10 mouse cellular contexts compared by ENCODE assay signal in the genomic region with DNA sequence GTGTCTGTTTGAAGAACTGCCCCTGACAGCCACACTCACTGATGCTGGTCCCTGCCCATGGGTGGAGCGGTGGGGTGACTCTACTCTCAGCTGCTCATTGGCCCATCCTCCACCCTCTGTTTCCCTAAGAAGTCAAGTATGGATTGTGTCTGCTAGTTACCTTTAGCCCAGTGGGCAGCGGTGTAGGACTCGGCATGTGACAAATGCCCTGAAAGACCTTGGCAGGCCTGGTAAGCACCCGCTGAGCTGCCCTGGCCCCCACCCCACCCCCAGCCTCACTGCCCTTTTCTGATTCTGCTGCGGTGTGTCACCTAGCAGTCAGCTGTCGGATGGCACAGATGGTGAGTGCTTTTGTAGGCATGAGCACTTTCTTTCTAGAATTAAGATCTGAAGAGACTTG. TPM values are rescaled to one million over a fixed set of nuclear protein-coding genes. Genes with fewer than 3 reads are reported as not detected.
DNase-seq lines count a peak whose midpoint lies in the region; ATAC-seq and TF ChIP-seq lines count a peak whose summit lies in the region.
"Had no signal": no experiment of that assay in that cellular context is flagged by ENCODE, and none has a peak within 500 bp of the region (broad histone marks: within the 10 kb centered on the region; RNA-seq: fewer than 3 reads in every experiment).

No protein-coding gene starts in this region.

- H3K4me3 ChIP-seq in kidney, adult 2 months (ENCODE audit: insufficient read depth, low read depth, low read length) = peak overlapping the region; percentile 49
- H3K4me3 ChIP-seq in kidney, embryonic 16.5 days (ENCODE audit: low read length) = no peak overlapping the region
- no peak overlapping the region for H3K4me3 ChIP-seq in myocyte
- H3K4me3 ChIP-seq: neural tube, embryonic 12.5 days had no signal

- H3K4me1 ChIP-seq in kidney, adult 2 months (ENCODE audit: control insufficient read depth, insufficient read depth, low read length) = peaks cover 27% of the 10 kb centered on the region; the same call in 1 of the 2 replicates
- no peaks in the 10 kb centered on the region for H3K4me1 ChIP-seq in kidney, embryonic 16.5 days (ENCODE audit: insufficient read depth, low read length)

- ATAC-seq in kidney, embryonic 16.5 days (ENCODE audit: low FRiP score, low TSS enrichment) = no peak
- ATAC-seq in inflammation-experienced regulatory T-cells, adult 6 months = no peak
- no peak for ATAC-seq in cerebellum, adult (ENCODE audit: insufficient number of reproducible peaks, low FRiP score, low TSS enrichment)

- no peak overlapping the region for H3K9ac ChIP-seq in kidney, embryonic 16.5 days (replicated peaks; ENCODE audit: low read length)
- H3K9ac ChIP-seq: neural tube, embryonic 12.5 days had no signal

- 44% methylated on average over 6 of the region's 6 CpGs for WGBS in kidney, adult 2 months
- WGBS in kidney, embryonic 16.5 days = 88% methylated on average over 6 of the region's 6 CpGs

- no peak for TF ChIP-seq CTCF in kidney, adult 2 months (conservative IDR thresholded peaks at IDR 0.05; ENCODE audit: insufficient read depth, insufficient read length, low read depth, low read length)

- DNase-seq in kidney, adult 2 months = peak; percentile 90
- DNase-seq in gastrocnemius, postnatal 25 days = peak; percentile 61
- DNase-seq in kidney, adult 8-10 months = peak; percentile 74 to 90
- DNase-seq in MN1 (ENCODE audit: low spot score) = no peak
- DNase-seq: spleen, adult 18-20 months had no signal

- no peaks in the 10 kb centered on the region for H3K27me3 ChIP-seq in kidney, adult 2 months (replicated peaks; ENCODE audit: control insufficient read depth, insufficient read depth, low read length)
- no peaks in the 10 kb centered on the region for H3K27me3 ChIP-seq in kidney, embryonic 16.5 days (ENCODE audit: insufficient read depth, low read length)
- no peaks in the 10 kb centered on the region for H3K27me3 ChIP-seq in myocyte (ENCODE audit: control insufficient read depth, insufficient read depth, insufficient read length)
- H3K27me3 ChIP-seq: neural tube, embryonic 12.5 days had no signal

- H3K36me3 ChIP-seq in kidney, adult 2 months (ENCODE audit: control insufficient read depth, insufficient read depth, low read length) = peaks cover 1% of the 10 kb centered on the region; the same call in 1 of the 2 replicates
- H3K36me3 ChIP-seq in kidney, embryonic 16.5 days (ENCODE audit: insufficient read depth, low read length) = no peaks in the 10 kb centered on the region
- no peaks in the 10 kb centered on the region for H3K36me3 ChIP-seq in myocyte (ENCODE audit: control insufficient read depth, insufficient read depth)
- H3K36me3 ChIP-seq: neural tube, embryonic 12.5 days had no signal

- TF ChIP-seq POLR2A in kidney, adult 2 months (IDR thresholded peaks at IDR 0.05; ENCODE audit: low read depth, low read length) = no peak
- TF ChIP-seq POLR2A in myocyte (IDR thresholded peaks at IDR 0.05; ENCODE audit: insufficient read length, low read depth) = no peak

- no peaks in the 10 kb centered on the region for H3K9me3 ChIP-seq in kidney, embryonic 16.5 days (ENCODE audit: low read length)
- H3K9me3 ChIP-seq: neural tube, embryonic 12.5 days had no signal

- H3ac ChIP-seq in myocyte (ENCODE audit: control insufficient read depth, insufficient read length) = no peak overlapping the region

- H3K4me2 ChIP-seq in kidney, embryonic 16.5 days (replicated peaks; ENCODE audit: low read depth, low read length) = no peak overlapping the region
- H3K4me2 ChIP-seq in myocyte (ENCODE audit: low read depth) = peak overlapping the region; percentile 5
- H3K4me2 ChIP-seq: neural tube, embryonic 12.5 days had no signal

- H3K27ac ChIP-seq in kidney, adult 2 months (ENCODE audit: insufficient read depth, low read depth, low read length) = peak overlapping the region; percentile 91
- H3K27ac ChIP-seq in kidney, embryonic 16.5 days (ENCODE audit: low read length) = no peak overlapping the region
- H3K27ac ChIP-seq: neural tube, embryonic 12.5 days had no signal

- H3K79me2 ChIP-seq in myocyte (ENCODE audit: control insufficient read depth, insufficient read depth) = no peaks in the 10 kb centered on the region

TF ChIP-seq in myocyte, 11 proteins besides CTCF, POLR2A, EP300 and RAD21:
- TF ChIP-seq MYOG (IDR thresholded peaks at IDR 0.05; ENCODE audit: control insufficient read depth in 1 of 3, insufficient read depth in 1 of 3, insufficient read length in 2 of 3, low read depth in 2 of 3) (peak in 2 of 3 experiments; percentile 15 to 58), CEBPB (IDR thresholded peaks at IDR 0.05; ENCODE audit: insufficient read depth, poor library complexity, severe bottlenecking) (no peak), MYOD1 (IDR thresholded peaks at IDR 0.05; ENCODE audit: control insufficient read depth in 1 of 3, insufficient read length in 2 of 3, low read depth in 2 of 3) (peak in 1 of 3 experiments; percentile 71), TCF12 (IDR thresholded peaks at IDR 0.05; ENCODE audit: insufficient read depth, poor library complexity, severe bottlenecking) (peak; percentile 20)
TF ChIP-seq in myocyte: peak in this region for 3.

RNA-seq across cellular contexts. Expression of a gene that starts 20.0 kb away (rescaled TPM):
- 206 and 212 TPM in 2 replicates for polyA plus RNA-seq in kidney, adult 2 months (2012; rRNA removed)
- 20.6 and 21.3 TPM in 2 replicates for polyA plus RNA-seq in kidney, embryonic 16.5 days (2015; fragmentation: Nextera tagmentation; extraction: Ambion mirVana)
- 100 to 1,000 TPM; 251 to 347 TPM for total RNA-seq in gastrocnemius, postnatal 25 days (2021)
- polyA plus RNA-seq in myocyte (2012; fragmentation: generic; extraction: Trizol) = 12.7 TPM
- polyA plus RNA-seq in inflammation-experienced regulatory T-cells, adult 6 months (2017; shearing (Covaris generic)) = 10 to 100 TPM in 1 of 3 experiments, 1 to 10 TPM in 2; 6.6 to 12.1 (median 8.6) TPM
